Mouse (Mus musculus) lung, embryonic 14.5 days (tissue): ENCODE results near the gene Pgpep1. TPM values are rescaled to one million over a fixed set of nuclear protein-coding genes. Genes with fewer than 3 reads are reported as not detected.

Source experiments
- ATAC-seq: fragments of 200-750 bp; cut with Nextera tagmentation; 2 replicates; pipeline ENCODE4 v1.8.0; 2017; ENCODE audit warnings: mild to moderate bottlenecking, moderate TSS enrichment, moderate library complexity; ENCODE audit not compliant: insufficient read depth
- DNase-seq: peaks from one replicate; pipeline ENCODE4 v3.0.0-alpha.2; 2015
- H3K27ac ChIP-seq: fragments of 300-500 bp; sonication (generic); 2 replicates; pipeline ENCODE4 v1.5.1; 2014; ENCODE audit warnings: low read depth, mild to moderate bottlenecking, moderate library complexity
- H3K27me3 ChIP-seq: fragments of 300-500 bp; sonication (generic); 2 replicates; pipeline ENCODE4 v1.6.1; 2014; ENCODE audit warnings: low read length, control low read depth; ENCODE audit not compliant: insufficient read depth
- H3K36me3 ChIP-seq: fragments of 300-500 bp; sonication (generic); 2 replicates; pipeline ENCODE4 v1.6.1; 2014; ENCODE audit warnings: control low read depth; ENCODE audit not compliant: insufficient read depth
- H3K4me1 ChIP-seq: fragments of 300-500 bp; sonication (generic); 2 replicates; pipeline ENCODE4 v1.6.1; 2014; ENCODE audit warnings: antibody characterized with exemption, control low read depth; ENCODE audit not compliant: insufficient read depth
- H3K4me2 ChIP-seq: fragments of 300-500 bp; sonication (generic); 2 replicates; pipeline ENCODE4 v1.6.1; 2014; ENCODE audit warnings: mild to moderate bottlenecking
- H3K4me3 ChIP-seq: fragments of 300-500 bp; sonication (generic); 2 replicates; pipeline ENCODE4 v1.5.1; 2014; ENCODE audit warnings: low read depth, low read length
- H3K9ac ChIP-seq: fragments of 300-500 bp; sonication (generic); 2 replicates; pipeline ENCODE4 v1.6.1; 2014
- H3K9me3 ChIP-seq: fragments of 300-500 bp; sonication (generic); 2 replicates; pipeline ENCODE4 v1.6.1; 2016; ENCODE audit warnings: low read depth, low read length, control low read depth
- CTCF ChIP-seq: IDR thresholded peaks from 2 replicates; pipeline ENCODE4 v1.5.1; 2016; ENCODE audit warnings: antibody characterized with exemption, low read depth
- WGBS: fragments of 180-500 bp; shearing (Covaris S2); extraction: QIAGEN DNeasy Blood & Tissue Kit; methylation state at CpG from one replicate; pipeline ENCODE4 v1.1.7; 2014; 5-methylcytosine and 5-hydroxymethylcytosine counted together
- polyA plus RNA-seq: library from polyadenylated mRNA; unstranded; fragments of >200 nt; fragmentation: Nextera tagmentation; extraction: Ambion mirVana; gene quantifications from 2 replicates; pipeline ENCODE4 v1.2.1, GENCODE M21; 2014

Pgpep1 gene
- polyA plus RNA-seq, 1 experiment from 2014 or later = 48.2 TPM

DNA sequence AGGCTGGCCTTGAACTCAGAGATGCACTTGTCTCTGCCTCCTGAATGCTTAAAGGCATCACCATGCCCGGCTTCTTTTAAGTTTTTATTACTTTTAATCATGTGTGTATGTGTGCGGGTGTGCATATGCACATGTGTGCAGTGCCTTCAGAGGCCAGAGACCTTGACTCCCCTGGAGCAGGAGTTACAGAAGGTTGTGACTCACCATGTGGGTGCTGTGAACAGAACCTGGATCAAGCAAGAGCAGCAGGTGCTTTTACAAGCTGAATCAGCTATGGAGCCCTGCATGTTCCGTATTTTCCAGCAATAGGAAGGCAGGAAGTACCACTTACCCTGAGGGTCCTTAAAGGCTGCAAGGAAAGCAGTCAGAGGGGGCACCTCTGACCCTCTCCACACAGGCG is 31.0 kb upstream of the Pgpep1 start:
- Histone ChIP-seq H3K9me3 (no peaks in the 10 kb centered on the region), H3K36me3 (no peaks in the 10 kb centered on the region), H3K27ac (peak overlapping the region; percentile 87), H3K4me1 (peaks cover 20% of the 10 kb centered on the region), H3K4me3 (peak overlapping the region; percentile 30), H3K27me3 (no peaks in the 10 kb centered on the region), H3K9ac (peak overlapping the region; percentile 55), H3K4me2 (peak overlapping the region; percentile 72)
- no peak for TF ChIP-seq CTCF
- ATAC-seq (no peak), DNase-seq (no peak)
- WGBS = 56% methylated on average over 4 of the region's 4 CpGs

GRCm38 (mm10) chr8:70689892-70690390 is 29.8 kb upstream of the Pgpep1 start:
- Histone ChIP-seq H3K36me3 (no peaks in the 10 kb centered on the region), H3K27me3 (no peaks in the 10 kb centered on the region), H3K9ac (no peak overlapping the region), H3K9me3 (no peaks in the 10 kb centered on the region), H3K4me2 (no peak overlapping the region), H3K4me1 (peaks cover 12% of the 10 kb centered on the region), H3K27ac (no peak overlapping the region), H3K4me3 (no peak overlapping the region)
- DNase-seq = no peak
- WGBS = 72% methylated on average over 5 of the region's 5 CpGs
- ATAC-seq = no peak
- TF ChIP-seq CTCF = no peak

GRCm38 (mm10) chr8:70688136-70688535 is 27.9 kb upstream of the Pgpep1 start:
- Histone ChIP-seq H3K9ac (no peak overlapping the region), H3K4me3 (no peak overlapping the region), H3K9me3 (no peaks in the 10 kb centered on the region), H3K36me3 (no peaks in the 10 kb centered on the region), H3K4me1 (peaks cover 12% of the 10 kb centered on the region), H3K4me2 (no peak overlapping the region), H3K27me3 (no peaks in the 10 kb centered on the region), H3K27ac (peak overlapping the region; percentile 58; the same call in 1 of the 2 replicates)
- ATAC-seq (no peak), DNase-seq (no peak)
- TF ChIP-seq CTCF = no peak
- 85% methylated on average over 3 of the region's 3 CpGs for WGBS

DNA sequence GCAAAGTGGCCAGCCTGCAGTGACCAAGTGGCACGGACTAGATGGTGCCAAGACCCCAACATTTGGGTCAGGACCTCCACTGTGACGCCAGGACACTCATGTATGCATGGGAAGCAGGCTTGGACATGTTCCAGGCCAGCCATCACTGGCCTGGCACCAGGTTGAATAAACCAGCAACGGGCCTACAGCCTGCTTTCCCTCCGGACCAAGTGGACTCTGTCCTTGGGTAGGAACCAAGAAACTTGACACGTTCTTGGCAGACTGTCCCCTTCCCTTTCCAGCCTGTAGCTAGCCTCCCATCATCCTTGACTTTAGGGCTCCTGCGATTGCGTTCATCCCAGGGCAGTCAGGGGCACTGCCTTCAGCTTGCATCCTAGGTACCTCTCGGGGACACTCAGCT is 27.4 kb upstream of the Pgpep1 start:
- TF ChIP-seq CTCF = no peak
- no peaks in the 10 kb centered on the region for H3K9me3 ChIP-seq
- H3K27me3 ChIP-seq = no peaks in the 10 kb centered on the region
- H3K4me1 ChIP-seq = peaks cover 12% of the 10 kb centered on the region
- H3K9ac ChIP-seq = 0 out of 2 replicates have a peak overlapping the region, but pooled peaks have one; percentile 3
- 67% methylated on average over 8 of the region's 8 CpGs for WGBS
- H3K4me2 ChIP-seq = peak overlapping the region; percentile 15; the same call in 1 of the 2 replicates
- H3K4me3 ChIP-seq = no peak overlapping the region
- ATAC-seq (no peak), DNase-seq (peak; percentile 84)
- peak overlapping the region; percentile 58; the same call in 1 of the 2 replicates for H3K27ac ChIP-seq
- H3K36me3 ChIP-seq = no peaks in the 10 kb centered on the region

DNA sequence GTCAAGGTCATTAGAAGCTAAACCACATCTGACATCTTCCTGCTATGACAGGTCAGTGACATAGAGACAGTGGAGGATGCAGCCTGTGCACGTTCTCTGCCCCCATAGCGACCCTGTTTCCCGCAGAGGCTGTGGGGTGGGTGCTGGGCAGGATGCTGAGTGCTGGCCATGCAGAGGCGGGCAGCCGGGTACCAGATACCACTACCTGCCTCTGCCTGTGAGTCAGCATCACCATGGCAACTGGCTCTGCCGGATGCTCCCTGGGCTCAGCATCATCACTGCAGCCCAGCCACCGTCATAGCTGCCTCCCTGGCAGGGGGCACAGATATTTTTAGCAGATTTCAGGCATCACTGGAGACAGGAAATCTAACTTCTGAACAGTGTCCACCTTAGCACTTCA is 24.1 kb upstream of the Pgpep1 start:
- Histone ChIP-seq H3K4me2 (no peak overlapping the region), H3K9me3 (no peaks in the 10 kb centered on the region), H3K36me3 (peaks cover 5% of the 10 kb centered on the region; the same call in 1 of the 2 replicates), H3K9ac (no peak overlapping the region), H3K27me3 (no peaks in the 10 kb centered on the region), H3K4me1 (peaks cover 4% of the 10 kb centered on the region; the same call in 1 of the 2 replicates), H3K4me3 (no peak overlapping the region), H3K27ac (no peak overlapping the region)
- WGBS = 42% methylated on average over 7 of the region's 7 CpGs
- TF ChIP-seq CTCF = no peak
- ATAC-seq = no peak
- no peak for DNase-seq

- Histone ChIP-seq H3K9ac (peak overlapping the region; percentile 46), H3K4me1 (peaks cover 4% of the 10 kb centered on the region; the same call in 1 of the 2 replicates), H3K36me3 (peaks cover 21% of the 10 kb centered on the region), H3K4me3 (no peak overlapping the region), H3K9me3 (no peaks in the 10 kb centered on the region), H3K27me3 (no peaks in the 10 kb centered on the region), H3K4me2 (peak overlapping the region; percentile 48), H3K27ac (no peak overlapping the region; the same call in 1 of the 2 replicates)
- no peak for TF ChIP-seq CTCF
- ATAC-seq (peak; percentile 16; the same call in 1 of the 2 replicates), DNase-seq (no peak)
- 59% methylated on average over 3 of the region's 3 CpGs for WGBS
These were observed 22.5 kb upstream of the Pgpep1 start for GRCm38 (mm10) chr8:70682692-70683091.

DNA sequence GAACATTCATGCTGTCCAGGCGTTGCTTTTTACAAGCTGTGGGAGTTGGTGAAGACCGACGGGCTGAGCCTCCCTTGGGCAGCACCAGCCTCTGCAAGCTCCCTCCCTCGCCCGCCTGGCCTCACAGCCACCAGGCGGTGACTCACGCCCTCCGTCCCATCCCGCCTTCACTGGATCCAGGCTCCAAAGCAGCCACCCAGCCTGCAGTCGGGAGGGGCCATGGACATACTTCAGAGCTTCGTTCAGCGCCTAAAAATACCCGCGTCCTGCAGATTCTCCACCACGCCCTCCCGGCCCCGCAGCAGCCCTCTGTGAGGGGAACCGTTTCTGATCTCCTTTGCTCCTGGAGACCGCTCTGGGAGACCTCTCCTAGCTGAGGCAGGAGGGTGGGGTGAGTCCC is 22.0 kb upstream of the Pgpep1 start:
- peaks cover 4% of the 10 kb centered on the region; the same call in 1 of the 2 replicates for H3K4me1 ChIP-seq
- H3K27ac ChIP-seq = no peak overlapping the region; the same call in 1 of the 2 replicates
- no peaks in the 10 kb centered on the region for H3K9me3 ChIP-seq
- no peaks in the 10 kb centered on the region for H3K27me3 ChIP-seq
- peak; percentile 66 for ATAC-seq
- TF ChIP-seq CTCF = peak; percentile 41
- peak; percentile 70 for DNase-seq
- H3K4me2 ChIP-seq = peak overlapping the region; percentile 48
- peak overlapping the region; percentile 46 for H3K9ac ChIP-seq
- H3K4me3 ChIP-seq = peak overlapping the region; percentile 3; the same call in 1 of the 2 replicates
- 3% methylated on average over 19 of the region's 19 CpGs for WGBS
- peaks cover 25% of the 10 kb centered on the region for H3K36me3 ChIP-seq
